Mouse (Mus musculus): Measurements from ENCODE around the gene Ints13.
A peak's percentile ranks its signal among the peaks of the same experiment; 100 is the strongest.
"Not testable (repeated sequence)": the region's sequence is repeated elsewhere in the genome, so short reads cannot be mapped to it uniquely, and the experiment has no call there.

Gene Ints13

DNA sequence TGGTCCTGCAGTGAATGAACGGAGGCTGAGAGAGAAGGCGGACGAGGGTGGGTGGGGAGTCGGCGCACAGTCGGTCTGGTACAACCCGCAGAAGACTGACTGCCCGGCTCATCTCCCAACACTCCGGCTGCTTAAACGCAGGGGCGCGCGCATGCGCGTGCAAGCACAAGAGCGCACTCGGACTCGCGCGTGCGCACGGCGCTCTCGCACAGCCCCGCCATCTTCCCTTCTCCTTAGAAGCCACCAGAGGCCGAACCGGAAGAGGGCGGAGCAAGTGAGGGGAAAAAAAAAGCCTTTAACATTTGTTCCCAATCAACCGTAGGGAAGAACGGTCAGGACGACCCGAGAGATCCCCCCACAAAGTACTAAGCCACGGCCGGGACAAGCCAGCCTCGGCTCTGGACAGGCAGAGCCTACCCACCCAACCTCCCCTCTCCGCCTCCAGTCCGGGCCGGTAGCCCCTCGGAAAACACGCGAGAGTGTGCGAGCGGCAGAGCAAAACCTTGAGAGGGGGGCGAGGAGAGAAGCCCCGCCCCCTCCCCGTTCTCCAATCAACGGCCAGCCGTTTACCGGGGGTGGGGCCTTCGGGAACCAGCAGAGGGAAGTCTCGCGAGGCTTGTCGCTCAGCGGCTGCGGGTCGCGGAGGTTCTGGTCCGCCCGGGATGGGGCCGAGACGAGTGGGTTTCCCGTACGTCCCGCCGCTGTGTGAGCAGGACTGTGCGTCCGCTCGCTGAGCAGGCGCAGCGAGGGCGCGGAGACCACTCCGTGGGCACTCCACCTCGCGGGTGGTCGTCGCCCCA lies at the start of gene Ints13:
Gene Ints13, minus strand, starts transcription at position 526 of the 800 bp plus-strand sequence.
- peak; percentile 98 for DNase-seq (ENCODE audit: low spot score)

DNA sequence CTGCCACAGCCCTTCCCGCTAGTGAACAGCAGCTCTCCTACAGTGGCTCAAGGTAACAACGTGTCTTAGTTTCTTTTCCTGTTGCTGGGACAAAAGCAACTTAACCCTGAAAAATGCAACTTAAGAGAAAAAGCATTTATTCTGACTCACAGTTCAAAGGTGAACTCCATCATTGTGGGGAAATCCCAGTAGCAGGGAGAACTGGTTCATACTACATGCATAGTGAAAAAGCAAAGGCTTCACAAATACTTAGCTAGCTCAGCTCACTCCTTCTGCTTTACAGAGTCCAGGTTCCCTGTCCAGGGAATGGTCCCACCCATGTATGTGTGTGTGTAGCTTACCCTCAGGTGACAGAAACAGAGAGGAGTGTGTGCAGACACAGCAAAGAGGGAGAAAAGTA lies 39.0 kb upstream of the Ints13 start:
- no peak for DNase-seq (ENCODE audit: low spot score)

- no peak for DNase-seq (ENCODE audit: low spot score)
These were observed 38.3 kb upstream of the Ints13 start for GRCm38 (mm10) chr6:146615891-146616290.

GRCm38 (mm10) chr6:146614541-146614940 lies 36.9 kb upstream of the Ints13 start:
- no peak for DNase-seq (ENCODE audit: low spot score)

GRCm38 (mm10) chr6:146613907-146614306 lies 36.3 kb upstream of the Ints13 start:
- DNase-seq (ENCODE audit: low spot score): no peak

DNA sequence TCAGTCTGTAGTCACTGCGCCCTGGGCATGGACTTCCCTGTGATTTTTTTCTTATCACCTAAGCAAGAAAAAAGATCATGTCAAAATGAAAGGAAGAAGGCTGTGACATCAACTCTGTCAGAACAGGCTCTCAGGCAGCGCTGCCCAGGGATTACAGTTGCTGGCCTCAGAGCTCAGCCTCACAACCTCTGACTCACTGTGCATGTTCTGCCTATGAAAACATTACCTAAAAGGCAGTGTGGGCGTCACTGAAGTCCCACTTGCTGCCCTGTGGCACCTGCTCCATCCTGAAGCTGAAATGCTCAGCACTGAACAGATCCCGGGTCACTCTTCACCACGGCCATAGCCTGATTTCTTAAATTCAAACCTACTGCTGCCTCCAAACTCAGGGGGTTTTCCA lies 35.1 kb upstream of the Ints13 start:
- no peak for DNase-seq (ENCODE audit: low spot score)

DNA sequence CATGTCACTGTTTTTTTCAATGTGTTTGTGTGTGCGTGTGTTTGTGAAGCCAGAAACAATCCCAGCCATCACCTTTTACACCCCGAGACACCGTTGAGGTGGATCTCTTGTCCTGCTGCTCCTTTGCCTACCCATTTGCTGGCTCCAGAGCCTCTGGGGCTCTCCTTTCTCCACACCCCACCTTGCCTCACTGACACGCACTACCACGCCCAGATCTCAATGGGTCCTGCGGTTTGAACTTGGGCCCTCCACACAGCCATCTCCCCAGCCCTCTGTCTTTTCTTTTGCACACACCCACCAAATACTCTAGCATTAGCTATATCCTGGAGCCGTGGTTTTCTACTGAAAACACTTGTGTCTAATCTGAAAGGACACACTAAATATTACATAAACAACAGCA lies 34.3 kb upstream of the Ints13 start:
- DNase-seq (ENCODE audit: low spot score): no peak

- DNase-seq (ENCODE audit: low spot score): no peak
These were observed 33.8 kb upstream of the Ints13 start for GRCm38 (mm10) chr6:146611385-146611784.

GRCm38 (mm10) chr6:146603651-146604050 lies 26.0 kb upstream of the Ints13 start:
- no peak for DNase-seq (ENCODE audit: low spot score)

GRCm38 (mm10) chr6:146602601-146603000 lies 25.0 kb upstream of the Ints13 start:
- no peak for DNase-seq (ENCODE audit: low spot score)

DNA sequence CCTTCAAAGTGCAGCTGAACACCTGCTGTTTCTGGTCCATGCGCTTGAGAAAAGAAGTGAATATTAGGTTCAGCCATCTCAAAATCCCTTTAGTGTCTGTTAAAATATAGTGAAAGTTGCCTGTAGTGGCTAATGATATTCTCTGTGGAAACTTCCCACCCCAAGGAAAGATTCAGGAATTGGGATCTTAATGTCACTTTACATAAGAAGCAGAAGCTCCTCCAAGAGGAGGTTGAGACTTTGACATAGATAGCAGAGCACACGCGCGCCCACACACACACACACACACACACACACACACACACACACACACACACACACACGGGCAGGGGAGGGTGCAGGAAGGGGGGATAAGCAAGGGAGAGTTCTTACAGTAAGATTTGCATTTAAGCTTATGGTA lies 7.5 kb upstream of the Ints13 start:
- DNase-seq (ENCODE audit: low spot score): no peak

GRCm38 (mm10) chr6:146583366-146584046 lies 5.9 kb upstream of the Ints13 start:
- no peak for DNase-seq (ENCODE audit: low spot score)

DNA sequence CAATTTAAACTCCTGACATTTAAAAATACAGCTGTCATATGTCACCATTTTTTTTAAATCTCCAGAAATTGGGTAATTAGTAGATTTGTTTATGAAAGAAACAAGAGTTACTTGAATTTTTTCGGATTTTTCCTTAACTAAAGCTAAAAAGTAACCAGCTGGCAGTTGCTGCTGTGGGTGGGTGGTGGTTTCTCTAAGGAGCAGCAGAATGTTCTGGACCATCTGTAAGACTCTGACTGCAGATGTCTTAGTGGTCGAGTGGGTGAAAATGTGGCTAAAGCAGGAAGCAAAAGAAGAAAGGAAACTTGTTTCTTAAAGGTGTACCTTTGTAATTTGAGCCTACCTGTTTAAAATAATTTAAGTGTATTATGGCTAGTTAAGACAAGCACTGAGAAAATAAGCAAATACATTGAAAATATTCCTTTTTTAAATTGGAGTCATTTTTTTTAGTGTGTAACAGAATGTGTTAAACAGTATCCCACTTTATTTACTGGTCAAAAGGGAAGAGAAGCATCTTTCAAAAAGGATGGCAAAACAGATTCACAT lies 2.8 kb upstream of the Ints13 start:
- DNase-seq (ENCODE audit: low spot score): no peak

- peak; percentile 20 for DNase-seq (ENCODE audit: low spot score)
These were observed 951 bp upstream of the Ints13 start for GRCm38 (mm10) chr6:146578586-146578985.

- peak; percentile 64 for DNase-seq (ENCODE audit: low spot score)
These were observed 486 bp upstream of the Ints13 start for GRCm38 (mm10) chr6:146578111-146578531.

DNA sequence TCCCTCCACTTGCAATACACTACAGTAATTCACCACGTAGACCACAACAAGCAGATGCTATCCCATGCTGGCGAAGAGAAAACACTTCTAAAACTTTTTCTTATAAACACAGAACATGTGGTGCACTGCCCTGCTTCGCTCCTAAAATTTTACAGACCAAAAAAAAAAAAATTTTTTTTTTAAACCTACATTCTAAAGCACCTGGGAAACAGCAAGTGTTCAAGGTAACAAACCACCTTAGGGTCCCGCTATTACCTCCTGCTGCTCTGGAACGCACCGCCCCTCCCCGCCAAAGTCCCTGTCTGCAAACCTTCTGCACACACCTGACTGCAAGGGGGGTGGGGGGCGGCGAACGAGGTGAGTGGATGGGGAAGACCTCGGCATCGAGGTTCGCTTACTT lies 732 bp downstream of the Ints13 start, which contains the start of gene Fgfr1op2:
Gene Fgfr1op2, plus strand, starts transcription at position 301 of the 400 bp plus-strand sequence.
- DNase-seq (ENCODE audit: low spot score): no peak

DNA sequence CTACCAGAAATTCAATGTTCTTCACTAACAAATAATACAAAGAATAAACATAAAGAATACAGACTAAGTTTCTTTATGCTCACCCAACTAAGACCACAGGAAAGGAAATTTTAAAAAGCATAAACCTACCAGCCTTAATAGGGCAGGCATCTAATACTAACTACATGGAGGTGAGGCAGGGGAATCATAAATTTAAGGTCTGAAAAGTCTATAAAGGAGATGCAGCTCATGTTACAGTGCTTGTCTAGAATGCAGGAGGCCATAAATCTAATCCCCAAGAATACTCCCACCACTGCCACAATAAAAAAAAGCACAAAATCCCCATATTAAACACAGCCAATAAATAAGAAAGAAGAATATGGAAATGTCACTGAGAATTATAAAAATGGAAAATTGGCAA lies 5.6 kb downstream of the Ints13 start:
- no peak for DNase-seq (ENCODE audit: low spot score)

DNA sequence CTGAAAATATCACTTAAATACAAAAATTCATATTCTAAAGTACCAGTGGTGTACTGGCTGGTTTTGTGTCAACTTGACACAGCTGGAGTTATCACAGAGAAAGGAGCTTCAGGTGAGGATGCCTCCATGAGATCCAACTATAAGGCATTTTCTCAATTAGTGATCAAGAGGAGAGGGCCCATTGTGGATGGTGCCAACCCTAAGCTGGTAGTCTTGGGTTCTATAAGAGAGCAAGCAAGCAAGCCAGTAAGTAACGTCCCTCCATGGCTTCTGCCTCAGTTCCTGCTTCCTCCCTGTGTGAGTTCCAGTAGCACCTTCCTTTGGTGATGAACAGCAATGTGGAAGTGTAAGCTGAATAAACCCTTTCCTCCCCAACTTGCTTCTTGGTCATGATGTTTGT lies 15.2 kb downstream of the Ints13 start:
- not testable (repeated sequence) for DNase-seq (ENCODE audit: low spot score)

DNA sequence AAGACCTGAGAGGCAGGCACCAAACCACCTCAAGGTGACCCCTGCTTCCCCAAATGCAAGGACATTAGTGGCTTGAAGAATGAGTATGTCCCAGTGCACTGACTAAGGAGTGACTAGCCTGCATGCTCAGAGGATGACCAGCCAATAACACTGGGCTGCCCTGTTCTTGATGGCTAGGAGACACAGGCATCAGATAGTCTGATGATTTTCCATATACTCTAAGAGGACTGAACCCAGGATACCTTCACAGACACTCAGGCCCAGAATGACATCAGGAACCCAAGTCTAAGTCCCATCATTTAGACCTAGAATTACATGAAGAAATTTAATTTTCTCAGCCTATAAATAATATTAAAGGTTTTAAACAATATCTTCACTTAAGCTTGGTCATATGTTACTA lies 26.3 kb downstream of the Ints13 start:
- DNase-seq (ENCODE audit: low spot score): no peak

- DNase-seq (ENCODE audit: low spot score): no peak
These were observed 27.2 kb downstream of the Ints13 start for GRCm38 (mm10) chr6:146550421-146550820.

DNA sequence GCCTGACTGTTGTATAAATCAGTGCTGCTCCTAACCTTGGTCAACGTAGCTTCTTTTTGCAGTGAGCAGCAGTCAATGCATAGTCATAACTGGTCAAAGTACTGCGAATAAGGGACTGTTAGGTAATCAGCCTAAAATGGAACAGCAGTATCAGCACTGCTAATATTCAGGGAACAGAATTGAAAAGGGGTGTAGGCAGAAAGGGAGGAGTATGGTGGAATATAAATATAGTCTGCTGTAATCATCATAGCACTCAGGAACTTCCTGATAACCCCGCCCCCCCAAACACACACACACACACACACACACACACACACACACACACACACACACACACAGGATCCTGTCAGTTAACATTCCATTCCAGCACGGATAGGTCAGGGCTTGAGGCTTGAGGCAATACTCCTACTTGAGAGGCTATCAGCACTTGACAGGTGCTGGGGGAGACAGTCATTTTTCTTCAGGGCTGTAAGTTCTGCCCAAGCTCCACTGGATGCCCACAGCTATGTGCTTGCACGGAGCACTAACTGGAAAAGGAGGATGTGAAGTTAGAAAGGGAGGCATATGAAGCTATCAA lies 32.3 kb downstream of the Ints13 start:
- DNase-seq (ENCODE audit: low spot score): no peak

DNA sequence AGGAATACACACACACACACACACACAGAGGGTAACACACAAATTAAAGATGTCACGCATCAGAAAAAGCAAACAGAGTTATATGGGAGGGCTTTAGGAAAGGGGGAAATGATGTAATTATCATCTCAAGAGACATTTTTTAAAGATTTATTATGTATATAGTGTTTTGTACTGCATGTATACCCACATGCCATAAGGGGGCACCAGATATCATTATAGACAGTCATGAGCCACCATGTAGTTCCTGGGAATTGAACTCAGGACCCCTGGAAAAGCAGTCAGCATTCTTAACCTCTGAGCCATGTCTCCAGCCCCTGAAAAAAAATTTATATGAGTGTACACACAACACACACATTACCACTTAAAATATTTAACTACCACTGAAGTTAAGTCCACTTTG lies 33.0 kb downstream of the Ints13 start:
- DNase-seq (ENCODE audit: low spot score): no peak

- no peak for DNase-seq (ENCODE audit: low spot score)
These were observed 37.2 kb downstream of the Ints13 start for GRCm38 (mm10) chr6:146540386-146540785.
